Mouse (Mus musculus) hindbrain, embryonic 10.5 days (tissue): ENCODE data around the gene Babam2. TPM values are rescaled to one million over a fixed set of nuclear protein-coding genes. Genes with fewer than 3 reads are reported as not detected.

ENCODE experiments used
- DNase-seq: peaks from one replicate; pipeline ENCODE4 v3.0.0-alpha.2; 2017; ENCODE audit warnings: low spot score
- H3K27ac ChIP-seq: fragments of 300-500 bp; sonication (generic); 2 replicates; pipeline ENCODE4 v1.5.1; 2016; ENCODE audit warnings: mild to moderate bottlenecking, moderate library complexity
- H3K27me3 ChIP-seq: fragments of 300-500 bp; sonication (generic); 2 replicates; pipeline ENCODE4 v1.6.1; 2016; ENCODE audit warnings: mild to moderate bottlenecking; ENCODE audit not compliant: poor library complexity, insufficient read depth, severe bottlenecking
- H3K36me3 ChIP-seq: fragments of 300-500 bp; sonication (generic); 2 replicates; pipeline ENCODE4 v1.6.1; 2016; ENCODE audit warnings: mild to moderate bottlenecking, moderate library complexity
- H3K4me1 ChIP-seq: fragments of 300-500 bp; sonication (generic); replicated peaks from 2 replicates; pipeline ENCODE4 v1.6.1; 2016; ENCODE audit warnings: mild to moderate bottlenecking
- H3K4me3 ChIP-seq: fragments of 300-500 bp; sonication (generic); 2 replicates; pipeline ENCODE4 v1.5.1; 2016; ENCODE audit warnings: mild to moderate bottlenecking, moderate library complexity
- H3K9me3 ChIP-seq: fragments of 300-500 bp; sonication (generic); 2 replicates; pipeline ENCODE4 v1.6.1; 2016; ENCODE audit warnings: mild to moderate bottlenecking, moderate library complexity
- WGBS: fragments of 180-500 bp; shearing (Covaris S2); methylation state at CpG from one replicate; pipeline ENCODE4 v1.1.7; 2016; 5-methylcytosine and 5-hydroxymethylcytosine counted together
- polyA plus RNA-seq: library from polyadenylated mRNA; unstranded; fragments of >200 nt; fragmentation: Nextera tagmentation; extraction: Ambion mirVana; gene quantifications from 2 replicates; pipeline ENCODE4 v1.2.1, GENCODE M21; 2016

Babam2 gene
- polyA plus RNA-seq, 1 experiment from 2014 or later, result 36.8 TPM

DNA sequence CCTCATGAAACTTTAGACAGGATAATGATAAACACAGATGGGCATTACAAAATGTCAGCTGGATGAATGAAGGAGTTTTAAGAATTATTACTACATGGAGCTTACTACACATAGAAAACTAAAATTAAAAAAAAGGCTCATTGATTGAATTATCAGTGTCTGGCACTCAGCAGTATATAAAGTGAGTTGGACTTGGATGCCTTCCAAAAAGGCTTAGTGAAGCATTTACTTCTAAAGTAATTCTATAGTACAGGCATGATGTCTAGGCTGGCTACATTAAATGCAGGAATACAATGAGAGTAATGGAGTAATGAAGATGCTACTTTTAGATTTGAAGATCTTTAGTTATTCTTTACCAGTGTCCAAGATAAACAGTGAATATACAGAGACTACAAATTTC is 4.3 kb upstream of the Babam2 start:
- Histone ChIP-seq H3K36me3 (no peaks in the 10 kb centered on the region), H3K9me3 (no peaks in the 10 kb centered on the region), H3K27ac (no peak overlapping the region), H3K4me1 (peaks cover 8% of the 10 kb centered on the region), H3K4me3 (no peak overlapping the region), H3K27me3 (no peaks in the 10 kb centered on the region)
- DNase-seq, result no peak

DNA sequence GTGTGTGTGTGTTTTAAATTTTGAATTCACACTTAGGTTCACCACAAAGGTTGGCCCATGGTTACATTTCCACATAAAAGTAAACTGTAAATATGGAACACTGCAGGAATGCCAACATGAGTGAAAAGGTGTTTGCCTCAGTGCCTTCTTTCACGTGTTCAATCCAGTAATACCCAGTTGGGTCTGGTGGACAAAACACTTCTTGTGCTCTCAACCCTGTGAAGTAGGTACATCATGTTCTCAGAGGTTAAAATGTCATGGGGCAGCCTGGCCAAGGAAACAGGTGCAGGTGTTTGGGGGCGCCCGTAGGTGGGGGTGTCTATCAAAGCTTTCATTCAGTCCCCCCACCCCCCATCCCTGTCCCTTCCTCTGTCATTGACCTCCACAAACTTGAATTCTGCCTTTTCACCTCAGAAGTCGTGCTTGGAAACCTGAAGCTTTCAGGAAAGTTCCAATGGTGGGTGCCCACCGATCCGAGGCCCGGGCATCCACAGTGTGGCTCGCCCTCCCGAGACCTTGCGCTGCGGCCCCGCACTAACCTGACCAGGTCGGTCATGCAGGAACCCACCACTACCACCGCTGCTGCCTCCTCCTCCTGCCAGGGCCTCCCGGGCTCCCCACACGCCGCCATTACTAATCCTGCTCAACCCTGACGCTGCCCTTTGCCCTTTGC is 377 bp upstream of the Babam2 start, which contains the start of gene Rbks:
TSS of gene Rbks (minus strand) at position 657 of the 673 bp plus-strand sequence.
- Histone ChIP-seq H3K4me1 (peaks cover 8% of the 10 kb centered on the region), H3K27me3 (no peaks in the 10 kb centered on the region), H3K4me3 (peak within 1 kb of the TSS; percentile 82), H3K9me3 (no peaks in the 10 kb centered on the region), H3K27ac (peak within 1 kb of the TSS; percentile 94), H3K36me3 (no peaks in the 10 kb centered on the region)
- DNase-seq, result no peak
- WGBS, result 9% methylated on average over 18 of the region's 18 CpGs

DNA sequence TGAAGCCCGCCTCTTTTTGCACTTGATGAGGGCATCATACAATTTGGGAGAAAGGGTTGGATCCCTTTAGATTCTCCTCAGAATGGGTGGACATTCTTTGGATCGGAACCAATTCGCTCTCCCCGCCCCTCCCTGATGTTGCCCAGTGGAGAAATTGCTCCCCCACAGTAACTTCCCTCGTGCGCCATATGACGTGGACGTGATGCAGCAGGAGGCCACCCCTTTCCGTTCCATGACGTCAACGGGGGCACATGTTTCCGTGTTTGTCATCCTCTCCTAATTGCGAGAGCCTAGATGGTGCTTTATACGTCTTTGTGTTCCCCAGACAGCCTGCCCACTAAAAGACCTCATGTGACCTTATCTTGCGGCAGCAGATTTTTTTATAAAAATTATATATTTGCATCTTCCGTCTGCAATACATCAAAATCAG is 828 bp downstream of the Babam2 start:
- peak; percentile 73 for DNase-seq
- Histone ChIP-seq H3K9me3 (no peaks in the 10 kb centered on the region), H3K27ac (peak overlapping the region; percentile 94), H3K27me3 (no peaks in the 10 kb centered on the region), H3K4me1 (peaks cover 8% of the 10 kb centered on the region), H3K4me3 (peak overlapping the region; percentile 82), H3K36me3 (0 out of 2 replicates have a peak, but pooled peaks cover 5% of the 10 kb centered on the region)
- WGBS, result 7% methylated on average over 16 of the region's 16 CpGs

DNA sequence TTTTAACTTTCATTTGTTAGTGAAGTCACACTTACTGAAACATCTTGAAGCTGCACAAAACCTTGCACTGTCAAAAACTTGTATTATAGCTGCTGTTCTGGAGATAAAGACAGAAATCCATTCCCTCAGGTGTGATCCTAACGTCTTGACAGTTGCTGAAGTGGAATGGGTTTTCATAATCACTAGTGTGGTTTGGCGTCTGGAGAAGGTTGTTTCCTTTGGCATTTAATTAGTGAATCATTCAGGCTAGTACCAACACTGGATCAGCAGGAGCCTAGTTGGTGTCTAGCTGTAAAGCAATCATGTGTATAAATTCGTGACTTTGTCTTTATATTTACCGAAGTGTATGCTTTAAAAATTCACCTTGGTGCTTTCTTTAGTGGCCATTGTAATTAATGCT is 1.4 kb downstream of the Babam2 start:
- Histone ChIP-seq H3K27ac (no peak overlapping the region), H3K4me3 (no peak overlapping the region), H3K4me1 (peaks cover 8% of the 10 kb centered on the region), H3K9me3 (no peaks in the 10 kb centered on the region), H3K36me3 (0 out of 2 replicates have a peak, but pooled peaks cover 10% of the 10 kb centered on the region), H3K27me3 (no peaks in the 10 kb centered on the region)
- WGBS, result 68% methylated on average over 4 of the region's 4 CpGs
- DNase-seq, result no peak

DNA sequence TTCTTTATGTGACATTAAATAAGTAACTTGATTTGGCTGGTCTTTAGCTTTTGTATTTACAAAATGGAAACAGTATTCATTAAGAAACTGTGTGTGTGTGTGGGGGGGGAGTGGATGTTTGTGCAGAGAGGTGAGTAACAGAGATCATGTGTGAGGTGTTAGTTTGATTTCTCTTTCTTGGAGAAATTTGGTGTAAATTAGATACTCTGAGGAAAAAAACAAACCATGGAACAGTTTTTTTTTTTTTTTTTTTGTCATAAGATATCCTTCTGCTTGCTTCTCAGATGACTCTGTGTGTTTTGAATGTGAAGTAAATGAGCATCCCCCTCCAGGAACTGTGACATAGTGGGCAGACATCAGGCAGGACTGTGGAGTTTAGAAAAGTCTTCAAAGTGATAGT is 1.9 kb downstream of the Babam2 start:
- DNase-seq, result no peak
- Histone ChIP-seq H3K27ac (no peak overlapping the region), H3K36me3 (0 out of 2 replicates have a peak, but pooled peaks cover 12% of the 10 kb centered on the region), H3K4me3 (no peak overlapping the region), H3K4me1 (peaks cover 8% of the 10 kb centered on the region), H3K27me3 (no peaks in the 10 kb centered on the region), H3K9me3 (no peaks in the 10 kb centered on the region)

DNA sequence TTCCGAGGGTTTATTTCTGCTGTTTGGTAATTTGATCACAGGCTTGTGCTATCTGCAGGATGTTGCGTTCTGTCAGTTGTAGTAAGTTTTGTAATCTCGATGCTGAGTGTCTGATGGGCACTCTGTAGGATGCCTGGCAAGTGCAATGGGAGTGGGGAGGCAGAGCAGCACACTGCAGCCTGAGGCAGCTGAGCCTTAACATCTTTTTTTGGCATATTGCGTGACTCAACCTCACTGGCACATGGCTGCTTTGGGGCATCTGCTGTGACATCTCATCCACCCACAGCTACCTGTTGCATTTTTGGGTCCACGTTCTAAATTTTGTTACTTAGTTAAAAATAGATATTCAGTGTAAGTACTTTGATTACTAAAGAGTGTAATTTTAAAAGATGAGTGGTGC is 7.5 kb downstream of the Babam2 start:
- no peak for DNase-seq
- H3K27ac ChIP-seq, result no peak overlapping the region
- no peak overlapping the region for H3K4me3 ChIP-seq
- H3K9me3 ChIP-seq, result no peaks in the 10 kb centered on the region
- WGBS, result 91% methylated on average over 5 of the region's 5 CpGs
- H3K36me3 ChIP-seq, result 0 out of 2 replicates have a peak, but pooled peaks cover 21% of the 10 kb centered on the region
- no peaks in the 10 kb centered on the region for H3K27me3 ChIP-seq
- no peaks in the 10 kb centered on the region for H3K4me1 ChIP-seq

DNA sequence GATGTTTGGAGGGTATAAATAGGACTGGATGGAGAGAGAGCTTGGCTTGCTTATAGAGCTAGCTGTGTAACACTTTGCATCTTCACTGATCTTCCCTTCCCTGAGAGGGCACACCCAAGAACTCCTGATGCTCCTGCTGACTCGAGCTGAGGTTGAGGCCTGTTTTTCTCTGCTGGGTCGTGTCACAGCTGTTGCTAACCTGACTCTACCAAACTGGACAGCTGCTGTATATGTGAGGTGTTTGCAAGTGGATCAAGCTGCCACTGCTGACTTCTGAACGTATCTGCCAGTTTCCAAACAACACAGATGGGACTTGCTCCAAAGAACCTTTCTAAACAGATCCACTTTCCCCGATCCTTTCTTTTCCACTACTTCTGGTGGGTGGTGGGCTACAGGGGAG is 9.3 kb downstream of the Babam2 start:
- Histone ChIP-seq H3K36me3 (0 out of 2 replicates have a peak, but pooled peaks cover 21% of the 10 kb centered on the region), H3K9me3 (no peaks in the 10 kb centered on the region), H3K27me3 (no peaks in the 10 kb centered on the region), H3K27ac (no peak overlapping the region), H3K4me1 (no peaks in the 10 kb centered on the region), H3K4me3 (no peak overlapping the region)
- WGBS, result 85% methylated on average over 4 of the region's 4 CpGs
- no peak for DNase-seq

DNA sequence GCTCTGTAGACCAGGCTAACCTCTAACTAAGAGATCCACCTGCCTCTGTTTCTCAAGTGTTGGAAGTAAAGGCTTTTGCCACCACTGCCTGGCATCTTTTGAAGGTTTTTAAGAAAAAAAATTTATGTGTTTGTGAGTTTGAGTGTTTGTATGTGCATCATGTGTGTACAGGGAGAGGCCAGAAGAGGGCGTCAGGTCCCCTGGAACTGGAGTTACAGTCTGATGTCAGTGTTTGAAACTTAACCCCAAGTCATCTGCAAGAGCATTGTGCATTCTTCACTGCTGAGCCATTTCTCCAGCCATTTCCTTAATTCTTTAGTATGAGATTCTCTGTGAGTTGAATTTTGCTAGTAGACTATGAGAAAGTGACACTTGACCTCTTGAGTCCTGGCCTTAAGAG is 11.9 kb downstream of the Babam2 start:
- H3K4me1 ChIP-seq, result no peaks in the 10 kb centered on the region

DNA sequence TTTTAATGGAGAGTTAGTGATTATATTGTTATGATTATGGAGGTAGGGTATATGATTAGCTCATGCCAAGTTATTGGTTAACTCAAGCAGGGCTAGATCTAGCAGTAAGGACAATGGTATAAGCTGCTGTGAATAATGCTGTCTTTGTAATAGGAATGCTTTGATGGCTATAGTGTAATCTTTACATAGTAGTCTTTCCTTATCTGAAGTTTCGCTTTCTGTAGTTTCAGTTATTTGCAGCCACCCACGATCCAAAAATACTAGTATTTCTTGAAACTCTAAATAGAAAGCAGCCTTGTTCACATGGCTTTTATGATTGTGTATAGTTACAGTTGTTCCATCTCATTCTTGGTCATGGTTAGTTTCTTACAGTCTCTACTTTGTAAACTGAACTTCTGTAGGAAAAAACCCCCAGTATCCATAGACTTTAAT is 15.8 kb downstream of the Babam2 start:
- H3K27ac ChIP-seq, result no peak overlapping the region
- no peak for DNase-seq
- WGBS, result 86% methylated on average over 2 of the region's 2 CpGs

More for the DNA sequence above, 11.9 kb downstream of the Babam2 start:
- Histone ChIP-seq H3K4me3 (no peak overlapping the region), H3K27me3 (no peaks in the 10 kb centered on the region), H3K36me3 (0 out of 2 replicates have a peak, but pooled peaks cover 10% of the 10 kb centered on the region), H3K27ac (no peak overlapping the region), H3K9me3 (no peaks in the 10 kb centered on the region)
- 64% methylated on average over 1 of the region's 1 CpGs for WGBS
- no peak for DNase-seq

DNA sequence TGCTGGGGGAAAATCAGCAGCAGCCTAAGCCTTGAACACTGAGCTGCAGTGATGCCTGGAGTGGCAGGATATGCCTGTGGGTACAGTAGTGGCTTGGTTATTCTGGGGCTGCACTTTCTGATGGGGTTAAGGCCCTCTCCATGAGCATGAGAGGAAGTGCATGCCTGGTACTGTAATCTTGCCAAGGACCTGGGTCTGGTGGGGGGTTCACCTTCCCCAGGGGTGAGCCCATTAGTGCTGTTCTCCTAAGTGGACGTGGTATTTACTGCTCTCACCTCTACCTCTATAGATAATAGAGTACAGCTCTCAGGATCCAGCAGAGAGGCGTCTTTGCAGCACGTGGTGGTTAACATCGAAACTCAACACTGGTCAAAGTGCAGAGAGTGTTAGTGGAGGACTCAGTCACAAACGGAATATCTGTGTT is 16.4 kb downstream of the Babam2 start:
- Histone ChIP-seq H3K27ac (no peak overlapping the region), H3K4me3 (no peak overlapping the region), H3K36me3 (0 out of 2 replicates have a peak, but pooled peaks cover 6% of the 10 kb centered on the region), H3K4me1 (peaks cover 5% of the 10 kb centered on the region; the same call in 1 of the 2 replicates), H3K27me3 (no peaks in the 10 kb centered on the region), H3K9me3 (no peaks in the 10 kb centered on the region)
- 85% methylated on average over 5 of the region's 5 CpGs for WGBS
- DNase-seq, result no peak

More for the DNA sequence above, 15.8 kb downstream of the Babam2 start:
- Histone ChIP-seq H3K9me3 (no peaks in the 10 kb centered on the region), H3K36me3 (0 out of 2 replicates have a peak, but pooled peaks cover 6% of the 10 kb centered on the region), H3K27me3 (no peaks in the 10 kb centered on the region), H3K4me1 (peaks cover 5% of the 10 kb centered on the region; the same call in 1 of the 2 replicates), H3K4me3 (no peak overlapping the region)

DNA sequence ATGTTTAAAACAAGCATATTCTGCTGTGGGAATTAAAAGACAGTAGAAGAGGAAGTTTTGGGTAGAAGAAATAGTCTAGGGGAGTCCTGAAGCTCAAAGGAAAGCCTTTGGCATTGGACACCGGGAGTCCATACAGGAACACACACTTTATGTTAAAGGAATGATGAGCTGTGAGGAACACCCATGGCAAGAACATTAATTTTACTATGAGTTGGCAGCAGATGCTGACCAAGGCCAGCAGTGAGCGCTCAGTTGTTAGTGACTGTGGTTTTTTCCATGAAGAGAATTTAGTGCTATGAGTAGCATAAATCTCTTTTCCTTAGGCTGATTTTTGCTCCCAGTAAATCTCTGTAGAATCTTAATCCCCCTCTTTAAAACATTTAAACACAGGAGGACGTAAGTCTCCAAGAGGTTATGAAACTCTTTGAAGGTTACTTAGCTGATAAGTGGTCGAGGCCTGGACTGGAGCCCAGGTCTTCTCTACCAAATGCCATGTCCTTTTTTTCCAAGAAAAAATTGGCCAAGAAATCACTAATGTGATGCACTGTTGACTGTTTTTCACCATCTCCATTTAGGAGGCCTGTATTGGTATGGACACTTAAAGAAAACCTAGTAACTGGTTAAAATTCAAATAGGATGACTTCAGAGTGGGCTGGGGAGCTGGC is 18.1 kb downstream of the Babam2 start:
- Histone ChIP-seq H3K36me3 (no peaks in the 10 kb centered on the region), H3K4me1 (peaks cover 5% of the 10 kb centered on the region; the same call in 1 of the 2 replicates), H3K4me3 (no peak overlapping the region), H3K27ac (no peak overlapping the region), H3K27me3 (no peaks in the 10 kb centered on the region), H3K9me3 (no peaks in the 10 kb centered on the region)
- WGBS, result 93% methylated on average over 4 of the region's 4 CpGs
- no peak for DNase-seq

DNA sequence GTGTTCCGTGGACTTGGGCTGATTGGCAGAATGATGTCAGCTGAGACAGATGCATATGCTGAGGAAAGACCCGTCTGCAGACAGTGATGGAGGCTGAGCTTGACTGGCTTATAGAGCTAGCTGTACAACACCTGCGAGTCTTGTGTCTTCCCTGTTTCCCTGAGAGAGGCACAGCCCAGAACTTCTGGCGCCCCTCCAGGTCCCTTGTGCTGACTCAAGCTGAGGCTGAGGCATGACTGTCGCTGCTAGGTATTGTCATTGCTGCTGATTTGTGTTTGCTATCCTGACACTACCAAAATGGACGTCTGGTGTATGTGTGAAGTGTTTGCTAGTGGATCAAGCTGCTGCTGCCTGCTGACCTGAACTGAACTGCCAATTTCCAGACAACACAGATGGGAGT is 27.0 kb downstream of the Babam2 start:
- no peaks in the 10 kb centered on the region for H3K36me3 ChIP-seq
- H3K4me3 ChIP-seq, result no peak overlapping the region
- DNase-seq, result no peak
- 80% methylated on average over 6 of the region's 6 CpGs for WGBS
- H3K4me1 ChIP-seq, result 0 out of 2 replicates have a peak, but pooled peaks cover 3% of the 10 kb centered on the region
- no peaks in the 10 kb centered on the region for H3K9me3 ChIP-seq
- H3K27ac ChIP-seq, result no peak overlapping the region
- H3K27me3 ChIP-seq, result no peaks in the 10 kb centered on the region

DNA sequence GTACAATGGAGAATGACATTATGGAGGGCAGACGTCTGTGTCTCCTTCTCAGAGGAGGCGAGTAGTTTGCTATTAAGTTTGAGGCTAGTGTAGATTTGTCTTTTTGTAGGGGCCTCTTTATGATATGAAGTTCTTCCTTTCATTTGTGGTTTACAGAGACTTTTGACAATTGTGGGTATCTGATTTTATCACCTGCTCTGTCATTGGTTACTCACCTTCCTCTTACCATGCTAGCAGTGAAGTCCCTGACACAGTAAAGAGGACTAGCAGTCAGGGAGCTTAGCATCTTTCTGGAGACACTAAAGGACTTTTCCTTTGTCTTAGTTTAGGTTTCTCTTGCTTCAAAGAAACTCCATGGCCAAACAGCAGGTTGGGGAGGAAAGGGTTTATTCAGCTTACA is 28.4 kb downstream of the Babam2 start:
- 87% methylated on average over 2 of the region's 2 CpGs for WGBS
- H3K4me3 ChIP-seq, result no peak overlapping the region
- H3K9me3 ChIP-seq, result no peaks in the 10 kb centered on the region
- no peaks in the 10 kb centered on the region for H3K36me3 ChIP-seq
- no peak overlapping the region for H3K27ac ChIP-seq
- no peaks in the 10 kb centered on the region for H3K27me3 ChIP-seq
- no peak for DNase-seq
- 0 out of 2 replicates have a peak, but pooled peaks cover 3% of the 10 kb centered on the region for H3K4me1 ChIP-seq
